Mouse (Mus musculus) intestine, embryonic 16.5 days (tissue): ENCODE results near the gene Eif3i. TPM values are rescaled to one million over a fixed set of nuclear protein-coding genes. Genes with fewer than 3 reads are reported as not detected.
"Not testable (repeated sequence)": the region's sequence is repeated elsewhere in the genome, so short reads cannot be mapped to it uniquely, and the experiment has no call there.

Experiments
- ATAC-seq: fragments of 200-750 bp; cut with Nextera tagmentation; 2 replicates; pipeline ENCODE4 v1.8.0; 2017; ENCODE audit warnings: moderate TSS enrichment, moderate library complexity
- H3K27ac ChIP-seq: fragments of 300-500 bp; sonication (generic); 2 replicates; pipeline ENCODE4 v1.5.1; 2014; ENCODE audit warnings: mild to moderate bottlenecking, low read length
- H3K27me3 ChIP-seq: fragments of 300-500 bp; sonication (generic); replicated peaks from 2 replicates; pipeline ENCODE4 v1.6.1; 2014; ENCODE audit warnings: low read length, control low read depth, mixed read lengths; ENCODE audit not compliant: control insufficient read depth, insufficient read depth
- H3K36me3 ChIP-seq: fragments of 300-500 bp; sonication (generic); 2 replicates; pipeline ENCODE4 v1.6.1; 2014; ENCODE audit warnings: low read length, control low read depth; ENCODE audit not compliant: control insufficient read depth, insufficient read depth
- H3K4me1 ChIP-seq: fragments of 300-500 bp; sonication (generic); 2 replicates; pipeline ENCODE4 v1.6.1; 2014; ENCODE audit warnings: low read length, control low read depth, mixed read lengths; ENCODE audit not compliant: control insufficient read depth, insufficient read depth
- H3K4me2 ChIP-seq: fragments of 300-500 bp; sonication (generic); 2 replicates; pipeline ENCODE4 v1.6.1; 2014; ENCODE audit warnings: low read depth, low read length, control low read depth
- H3K4me3 ChIP-seq: fragments of 300-500 bp; sonication (generic); 2 replicates; pipeline ENCODE4 v1.5.1; 2014; ENCODE audit warnings: mild to moderate bottlenecking, low read length
- H3K9ac ChIP-seq: fragments of 300-500 bp; sonication (generic); 2 replicates; pipeline ENCODE4 v1.6.1; 2014; ENCODE audit warnings: low read depth, low read length
- H3K9me3 ChIP-seq: fragments of 300-500 bp; sonication (generic); 2 replicates; pipeline ENCODE4 v1.6.1; 2016; ENCODE audit warnings: low read length, control low read depth; ENCODE audit not compliant: control insufficient read depth
- WGBS: fragments of 180-500 bp; shearing (Covaris S2); extraction: QIAGEN DNeasy Blood & Tissue Kit; methylation state at CpG from one replicate; pipeline ENCODE4 v1.1.7; 2014; 5-methylcytosine and 5-hydroxymethylcytosine counted together
- polyA plus RNA-seq: library from polyadenylated mRNA; unstranded; fragments of >200 nt; fragmentation: Nextera tagmentation; extraction: Ambion mirVana; gene quantifications from 2 replicates; pipeline ENCODE4 v1.2.1, GENCODE M21; 2015

Gene Eif3i
- polyA plus RNA-seq, 1 experiment from 2014 or later, result 274 TPM

GRCm38 (mm10) chr4:129555862-129556531 is 44.5 kb downstream of the Eif3i start:
- H3K27ac ChIP-seq, result 0 out of 2 replicates have a peak overlapping the region, but pooled peaks have one; percentile 1
- 1% methylated on average over 24 of the region's 24 CpGs for WGBS

DNA sequence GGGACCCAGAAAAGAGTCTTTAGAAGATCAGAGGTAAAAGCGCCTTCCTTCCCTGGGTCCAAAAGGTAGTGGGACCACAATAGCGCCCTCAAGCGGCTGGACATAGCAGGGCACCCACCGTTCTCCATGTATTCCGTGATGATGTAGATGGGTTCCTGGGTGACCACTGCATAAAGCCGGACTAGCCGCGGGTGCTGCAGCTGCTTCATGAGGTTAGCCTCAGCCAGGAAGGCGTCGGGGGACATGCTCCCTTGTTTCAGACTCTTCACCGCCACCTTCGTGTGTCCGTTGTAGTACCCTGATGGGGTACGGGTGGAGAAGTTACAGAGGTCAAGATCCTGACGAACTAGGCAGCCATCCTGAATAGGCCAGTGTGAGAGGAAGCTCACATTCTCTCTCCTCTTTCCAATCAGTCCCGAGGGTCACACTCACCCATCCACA is 45.0 kb downstream of the Eif3i start:
- Histone ChIP-seq H3K27me3 (no peaks in the 10 kb centered on the region), H3K9ac (peak overlapping the region; percentile 61), H3K27ac (no peak overlapping the region), H3K4me1 (peaks cover 17% of the 10 kb centered on the region), H3K36me3 (no peaks in the 10 kb centered on the region), H3K4me2 (peak overlapping the region; percentile 89), H3K9me3 (no peaks in the 10 kb centered on the region), H3K4me3 (peak overlapping the region; percentile 46)
- peak; percentile 16 for ATAC-seq
- WGBS, result 4% methylated on average over 16 of the region's 16 CpGs

More at GRCm38 (mm10) chr4:129555862-129556531, 44.5 kb downstream of the Eif3i start:
- Histone ChIP-seq H3K27me3 (no peaks in the 10 kb centered on the region), H3K9me3 (no peaks in the 10 kb centered on the region), H3K4me1 (peaks cover 17% of the 10 kb centered on the region), H3K4me3 (peak overlapping the region; percentile 46), H3K9ac (peak overlapping the region; percentile 61), H3K4me2 (peak overlapping the region; percentile 89), H3K36me3 (no peaks in the 10 kb centered on the region)
- peak; percentile 66 for ATAC-seq

DNA sequence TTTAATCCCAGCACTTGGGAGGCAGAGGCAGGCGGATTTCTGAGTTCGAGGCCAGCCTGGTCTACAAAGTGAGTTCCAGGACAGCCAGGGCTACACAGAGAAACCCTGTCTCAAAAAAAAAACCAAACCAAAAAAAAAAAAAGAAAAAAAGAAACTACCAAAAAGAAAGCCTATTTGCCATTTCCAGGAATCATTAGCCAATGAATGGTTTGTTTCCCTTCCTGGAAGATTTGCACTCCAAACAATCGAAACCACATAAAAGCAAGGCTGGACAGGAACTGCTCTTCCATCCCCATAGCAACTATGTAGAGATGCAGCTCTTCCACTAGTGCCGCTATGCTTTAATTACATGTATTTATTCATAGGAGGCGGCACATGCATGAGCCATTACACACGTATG is 45.9 kb downstream of the Eif3i start:
- not testable (repeated sequence) for ATAC-seq, H3K36me3 ChIP-seq, H3K4me3 ChIP-seq, H3K4me2 ChIP-seq, H3K9me3 ChIP-seq, H3K9ac ChIP-seq, H3K27ac ChIP-seq, H3K27me3 ChIP-seq
- H3K4me1 ChIP-seq, result peaks cover 17% of the 10 kb centered on the region
- WGBS, result 83% methylated on average over 5 of the region's 6 CpGs

DNA sequence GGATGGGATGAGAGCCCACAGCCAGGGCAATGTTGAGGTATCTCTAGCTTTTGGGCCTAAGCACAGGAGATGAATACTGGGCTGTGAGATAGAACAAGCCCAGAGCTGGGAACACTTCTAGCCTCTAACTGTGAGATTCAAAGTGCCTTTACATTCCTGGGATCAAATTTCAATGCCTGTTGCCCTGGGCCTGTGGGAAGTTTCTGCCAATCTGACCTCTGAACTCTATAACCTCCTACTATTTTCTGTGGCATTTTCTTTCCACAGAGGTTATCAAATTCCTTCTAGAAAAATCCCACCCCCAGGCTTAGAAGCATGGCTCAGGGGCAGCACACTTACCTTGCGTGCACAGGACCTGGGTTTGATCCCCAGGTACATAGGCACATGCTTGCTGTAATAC is 50.2 kb downstream of the Eif3i start:
- H3K4me1 ChIP-seq, result peaks cover 3% of the 10 kb centered on the region; the same call in 1 of the 2 replicates
- H3K4me3 ChIP-seq, result no peak overlapping the region
- H3K36me3 ChIP-seq, result no peaks in the 10 kb centered on the region
- H3K4me2 ChIP-seq, result no peak overlapping the region
- no peaks in the 10 kb centered on the region for H3K27me3 ChIP-seq
- WGBS, result 67% methylated on average over 1 of the region's 1 CpGs
- no peak for ATAC-seq
- no peaks in the 10 kb centered on the region for H3K9me3 ChIP-seq
- H3K9ac ChIP-seq, result no peak overlapping the region
- H3K27ac ChIP-seq, result no peak overlapping the region

DNA sequence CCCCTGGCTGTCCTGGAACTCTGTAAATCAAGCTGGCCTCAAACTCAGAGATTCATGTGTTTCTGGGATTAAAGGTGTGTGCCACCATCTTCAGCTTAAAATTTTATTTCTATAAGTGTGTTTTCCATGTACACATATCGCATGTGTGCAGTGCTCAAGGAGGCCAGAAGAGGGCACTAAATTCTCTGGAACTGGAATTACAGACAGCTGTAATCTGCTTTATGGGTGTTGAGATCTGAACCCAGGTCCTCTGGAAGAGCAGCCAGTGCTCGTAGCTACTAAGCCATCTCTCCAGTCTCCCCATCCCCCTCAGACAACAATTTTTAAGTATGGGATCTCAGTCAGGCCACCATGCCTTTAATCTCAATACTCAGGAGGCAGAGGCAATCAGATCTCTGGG is 51.1 kb downstream of the Eif3i start:
- H3K9ac ChIP-seq, result no peak overlapping the region
- ATAC-seq, result no peak
- 96% methylated on average over 2 of the region's 2 CpGs for WGBS

GRCm38 (mm10) chr4:129547631-129548030 is 52.8 kb downstream of the Eif3i start:
- not testable (repeated sequence) for ATAC-seq, H3K36me3 ChIP-seq, H3K4me1 ChIP-seq, H3K27ac ChIP-seq, H3K4me2 ChIP-seq, H3K9me3 ChIP-seq, H3K4me3 ChIP-seq, H3K27me3 ChIP-seq, H3K9ac ChIP-seq
- WGBS, result 89% methylated on average over 4 of the region's 4 CpGs

More for the DNA sequence above, 51.1 kb downstream of the Eif3i start:
- no peak overlapping the region for H3K27ac ChIP-seq
- H3K27me3 ChIP-seq, result no peaks in the 10 kb centered on the region
- no peak overlapping the region for H3K4me2 ChIP-seq
- H3K4me1 ChIP-seq, result no peaks in the 10 kb centered on the region
- H3K36me3 ChIP-seq, result no peaks in the 10 kb centered on the region
- H3K9me3 ChIP-seq, result no peaks in the 10 kb centered on the region
- no peak overlapping the region for H3K4me3 ChIP-seq

DNA sequence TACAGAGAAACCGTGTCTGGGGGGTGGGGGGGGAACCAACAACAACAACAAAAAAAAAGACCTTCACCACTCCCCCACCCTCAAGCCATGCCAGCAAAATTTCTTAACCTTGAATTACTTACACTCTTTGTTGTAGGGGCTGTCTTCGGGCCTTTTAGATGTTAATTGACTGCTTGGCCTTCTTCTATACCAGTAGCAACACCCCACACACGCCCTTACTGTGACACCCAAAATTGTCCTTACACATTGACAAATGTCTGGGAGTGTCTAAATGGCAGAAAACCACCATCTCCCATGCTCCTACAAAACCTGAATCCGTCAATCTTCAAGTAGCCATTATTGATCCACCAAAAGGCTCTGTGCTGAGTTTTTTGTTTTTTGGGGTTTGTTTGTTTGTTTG is 56.3 kb downstream of the Eif3i start:
- ATAC-seq, result no peak
- no peak overlapping the region for H3K4me2 ChIP-seq
- 0 out of 2 replicates have a peak, but pooled peaks cover 3% of the 10 kb centered on the region for H3K36me3 ChIP-seq
- no peaks in the 10 kb centered on the region for H3K9me3 ChIP-seq
- H3K4me3 ChIP-seq, result no peak overlapping the region
- H3K4me1 ChIP-seq, result peaks cover 17% of the 10 kb centered on the region
- WGBS, result 89% methylated on average over 4 of the region's 4 CpGs
- H3K27me3 ChIP-seq, result no peaks in the 10 kb centered on the region
- H3K27ac ChIP-seq, result no peak overlapping the region
- H3K9ac ChIP-seq, result no peak overlapping the region

DNA sequence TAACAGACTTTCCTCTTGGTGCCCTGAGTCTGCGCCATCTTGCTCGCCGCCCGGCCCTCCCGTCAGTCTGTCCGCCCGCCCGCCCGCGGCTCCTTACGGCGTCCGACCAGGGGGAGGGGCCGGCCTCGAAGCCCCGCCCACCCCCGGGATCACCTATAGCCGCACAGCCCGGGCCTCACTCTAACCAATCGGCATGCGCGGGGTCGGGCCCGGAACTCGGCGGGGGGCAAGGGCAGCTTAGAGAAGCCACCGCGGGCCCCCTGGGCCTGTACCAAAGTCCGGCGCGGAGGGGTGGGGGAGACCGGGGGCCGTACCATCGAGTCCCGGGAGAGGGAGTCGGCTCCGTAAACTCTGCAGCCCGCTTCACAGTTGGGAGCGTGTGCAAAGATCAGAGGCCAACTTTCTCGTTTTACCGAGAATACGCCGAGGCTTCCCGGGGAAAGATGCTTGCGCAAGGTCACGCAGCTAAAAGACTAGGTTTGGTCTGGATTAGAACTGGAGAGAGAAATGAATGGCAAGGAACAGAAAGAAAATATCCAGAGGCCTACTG is 57.8 kb downstream of the Eif3i start, which contains the start of gene Hdac1:
Hdac1 (minus strand) TSS at position 122 of the 550 bp plus-strand sequence.
- peak within 1 kb of the TSS; percentile 89 for H3K9ac ChIP-seq
- H3K27ac ChIP-seq, result peak within 1 kb of the TSS; percentile 86
- peak; percentile 100 for ATAC-seq
- H3K27me3 ChIP-seq, result no peaks in the 10 kb centered on the region
- no peaks in the 10 kb centered on the region for H3K9me3 ChIP-seq
- H3K4me1 ChIP-seq, result peaks cover 17% of the 10 kb centered on the region
- under 1% methylated on average over 46 of the region's 46 CpGs for WGBS
- H3K36me3 ChIP-seq, result 0 out of 2 replicates have a peak, but pooled peaks cover 3% of the 10 kb centered on the region
- peak within 1 kb of the TSS; percentile 86 for H3K4me2 ChIP-seq
- H3K4me3 ChIP-seq, result peak within 1 kb of the TSS; percentile 90
